Mouse (Mus musculus) G1E (cell line): Measurements from ENCODE around the gene Ccdc14.

ENCODE experiments used
- CTCF ChIP-seq: IDR thresholded peaks from 2 replicates; pipeline ENCODE4 v1.5.1; 2012; ENCODE audit warnings: low read depth, low read length, inconsistent platforms, mixed read lengths
- GATA1 ChIP-seq: IDR thresholded peaks from 2 replicates; pipeline ENCODE4 v1.6.1; 2012; ENCODE audit warnings: borderline replicate concordance, low read length, inconsistent platforms, mixed read lengths
- TAL1 ChIP-seq: conservative IDR thresholded peaks from 2 replicates; pipeline ENCODE4 v1.6.1; 2012; ENCODE audit warnings: low read depth, low read length, inconsistent platforms, mixed read lengths

DNA sequence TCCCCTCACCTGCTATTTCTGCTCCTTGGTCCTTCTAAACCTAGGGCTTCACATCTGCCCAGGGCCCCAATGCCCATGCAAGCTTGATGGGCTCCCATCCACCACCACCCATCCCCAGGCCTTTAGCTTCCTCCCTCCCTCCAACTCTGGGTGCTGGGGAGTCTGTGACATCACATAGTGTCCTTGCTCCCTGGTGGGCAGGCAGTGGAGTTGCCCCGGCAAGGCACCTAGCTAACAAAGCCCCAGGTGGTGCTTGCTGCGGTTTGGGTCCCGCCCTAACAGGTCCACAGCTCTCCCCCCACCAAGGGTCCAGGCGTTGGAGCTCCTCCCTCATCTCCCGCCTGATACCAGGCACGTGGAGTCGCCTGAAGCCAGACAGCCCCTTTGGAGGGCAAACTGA is 40.8 kb upstream of the Ccdc14 start, which contains the start of gene Ropn1:
- TF ChIP-seq CTCF = no peak
- no peak for TF ChIP-seq GATA1
- TF ChIP-seq TAL1 = no peak
